Mouse (Mus musculus) liver, embryonic 14.5 days (tissue): ENCODE measurements at regions not wholly inside any gene's neighbourhood (a gene's known extent, or its start where the extent isn't known, plus 50 kb on each side); places are given as distances from the start of the nearest gene placed in this dataset.

Source experiments
- ATAC-seq: fragments of 200-750 bp; cut with Nextera tagmentation; 2 replicates; pipeline ENCODE4 v1.8.0; 2017; ENCODE audit warnings: moderate number of reproducible peaks, mild to moderate bottlenecking, moderate library complexity; ENCODE audit not compliant: insufficient read depth
- DNase-seq, 3 experiments: peaks; one replicate each; pipeline ENCODE4 v3.0.0-alpha.2; 2012 to 2013; ENCODE audit warnings: low read depth in 3 of 3, low spot score in 3 of 3
- H3K27ac ChIP-seq: fragments of 300-500 bp; sonication (generic); 2 replicates; pipeline ENCODE4 v1.5.1; 2014; ENCODE audit warnings: moderate library complexity, mild to moderate bottlenecking, control low read depth, inconsistent platforms
- H3K27me3 ChIP-seq: fragments of 300-500 bp; sonication (generic); 2 replicates; pipeline ENCODE4 v1.6.1; 2014; ENCODE audit warnings: mild to moderate bottlenecking, low read length, moderate library complexity; ENCODE audit not compliant: control insufficient read depth, insufficient read depth
- H3K36me3 ChIP-seq: fragments of 300-500 bp; sonication (generic); replicated peaks from 2 replicates; pipeline ENCODE4 v1.6.1; 2014; ENCODE audit warnings: low read depth; ENCODE audit not compliant: control insufficient read depth, insufficient read depth
- H3K4me1 ChIP-seq, 2 experiments: fragments of 200-500 bp in 1 of 2; fragments of 300-500 bp in 1 of 2; sonication (generic) in 1 of 2; replicated peaks; 2 replicates each; pipeline ENCODE4 v1.6.1; 2012 to 2014; ENCODE audit warnings: antibody characterized with exemption in 1 of 2, inconsistent platforms in 1 of 2, low read length in 1 of 2; ENCODE audit not compliant: control insufficient read depth in 2 of 2, insufficient read depth in 2 of 2
- H3K4me2 ChIP-seq: fragments of 300-500 bp; sonication (generic); 2 replicates; pipeline ENCODE4 v1.6.1; 2014; ENCODE audit warnings: low read depth, mild to moderate bottlenecking, control low read depth, moderate library complexity
- H3K4me3 ChIP-seq, 2 experiments: fragments of 200-500 bp in 1 of 2; fragments of 300-500 bp in 1 of 2; sonication (generic) in 1 of 2; 2 replicates each; pipeline ENCODE4 v1.5.1; 2012 to 2014; ENCODE audit warnings: low read depth in 2 of 2, low read length in 2 of 2, mild to moderate bottlenecking in 2 of 2, control low read depth in 1 of 2, inconsistent platforms in 1 of 2, moderate library complexity in 1 of 2; ENCODE audit not compliant: insufficient read depth in 1 of 2
- H3K9ac ChIP-seq: fragments of 300-500 bp; sonication (generic); replicated peaks from 2 replicates; pipeline ENCODE4 v1.6.1; 2014; ENCODE audit warnings: mild to moderate bottlenecking, control low read depth, moderate library complexity
- H3K9me3 ChIP-seq: fragments of 300-500 bp; sonication (generic); 2 replicates; pipeline ENCODE4 v1.6.1; 2016; ENCODE audit warnings: low read length, mixed read lengths; ENCODE audit not compliant: control insufficient read depth
- CTCF ChIP-seq: IDR thresholded peaks from 2 replicates; pipeline ENCODE4 v1.5.1; 2016; ENCODE audit warnings: antibody characterized with exemption, low read depth, control low read depth
- EP300 ChIP-seq: IDR thresholded peaks from 2 replicates; pipeline ENCODE4 v1.6.1; 2016; ENCODE audit warnings: antibody characterized with exemption, low read depth
- WGBS: fragments of 180-500 bp; shearing (Covaris S2); extraction: QIAGEN DNeasy Blood & Tissue Kit; methylation state at CpG from one replicate; pipeline ENCODE4 v1.1.7; 2014; ENCODE audit not compliant: insufficient replicate concordance; 5-methylcytosine and 5-hydroxymethylcytosine counted together

GRCm38 (mm10) chr8:113916649-113917048 is 68.1 kb upstream of the Adamts18 start:
- Histone ChIP-seq H3K4me3 (no peak overlapping the region), H3K4me1 (no peaks in the 10 kb centered on the region), H3K27me3 (no peaks in the 10 kb centered on the region), H3K4me2 (no peak overlapping the region), H3K9me3 (no peaks in the 10 kb centered on the region), H3K9ac (no peak overlapping the region), H3K36me3 (no peaks in the 10 kb centered on the region), H3K27ac (no peak overlapping the region)
- TF ChIP-seq EP300 (no peak), CTCF (no peak)
- 52% methylated on average over 3 of the region's 3 CpGs for WGBS
- ATAC-seq: no peak
- DNase-seq: no peak

DNA sequence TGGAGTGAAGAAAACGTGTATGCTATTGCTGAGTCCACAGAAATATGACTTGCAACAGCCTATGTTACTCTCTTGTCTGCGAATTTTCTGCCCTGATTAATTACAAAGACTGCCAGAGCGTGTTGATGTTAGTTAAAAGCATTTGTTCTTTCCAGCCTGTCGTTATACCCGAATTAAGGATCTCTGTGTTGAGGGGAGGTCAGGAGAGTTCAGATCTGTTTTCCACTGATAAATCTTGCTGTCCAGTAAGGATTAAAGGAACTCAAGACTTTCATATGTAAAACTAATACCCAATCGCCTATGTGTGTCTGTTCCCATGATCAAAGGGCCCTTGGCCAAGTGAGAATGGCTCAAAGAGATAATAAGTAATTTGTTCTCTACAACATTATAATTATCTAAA is 68.7 kb upstream of the Adamts18 start:
- no peak overlapping the region for H3K4me2 ChIP-seq
- no peaks in the 10 kb centered on the region for H3K4me1 ChIP-seq
- no peak overlapping the region for H3K9ac ChIP-seq
- H3K27me3 ChIP-seq: no peaks in the 10 kb centered on the region
- no peak overlapping the region for H3K27ac ChIP-seq
- no peak for DNase-seq
- TF ChIP-seq CTCF (no peak), EP300 (no peak)
- H3K36me3 ChIP-seq: no peaks in the 10 kb centered on the region
- H3K4me3 ChIP-seq: no peak overlapping the region
- WGBS: 33% methylated on average over 6 of the region's 6 CpGs
- H3K9me3 ChIP-seq: no peaks in the 10 kb centered on the region
- ATAC-seq: no peak

DNA sequence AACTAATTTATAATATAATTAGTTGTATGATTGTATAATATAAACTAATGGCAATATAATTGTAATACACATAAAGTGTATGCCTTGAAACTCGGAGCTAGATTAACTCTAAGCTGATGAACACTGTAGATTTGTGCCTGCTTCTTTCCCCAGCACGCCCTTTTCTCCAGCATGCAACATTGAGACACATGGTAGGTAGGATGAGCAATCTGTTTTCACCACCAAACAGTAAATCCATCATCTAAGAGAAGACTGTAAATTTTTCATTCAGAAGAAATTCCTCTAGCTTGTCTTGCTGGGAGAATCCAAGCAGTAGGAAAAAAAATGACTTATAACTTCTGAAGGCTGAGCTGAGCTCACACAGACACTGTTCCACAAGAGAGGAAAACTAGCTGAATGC is 71.8 kb upstream of the Adamts18 start:
- WGBS: 31% methylated on average over 2 of the region's 2 CpGs
- Histone ChIP-seq H3K36me3 (no peaks in the 10 kb centered on the region), H3K4me1 (no peaks in the 10 kb centered on the region), H3K9ac (no peak overlapping the region), H3K27ac (no peak overlapping the region), H3K9me3 (no peaks in the 10 kb centered on the region), H3K4me3 (no peak overlapping the region), H3K4me2 (no peak overlapping the region), H3K27me3 (no peaks in the 10 kb centered on the region)
- ATAC-seq (no peak), DNase-seq (no peak)
- TF ChIP-seq CTCF: no peak

DNA sequence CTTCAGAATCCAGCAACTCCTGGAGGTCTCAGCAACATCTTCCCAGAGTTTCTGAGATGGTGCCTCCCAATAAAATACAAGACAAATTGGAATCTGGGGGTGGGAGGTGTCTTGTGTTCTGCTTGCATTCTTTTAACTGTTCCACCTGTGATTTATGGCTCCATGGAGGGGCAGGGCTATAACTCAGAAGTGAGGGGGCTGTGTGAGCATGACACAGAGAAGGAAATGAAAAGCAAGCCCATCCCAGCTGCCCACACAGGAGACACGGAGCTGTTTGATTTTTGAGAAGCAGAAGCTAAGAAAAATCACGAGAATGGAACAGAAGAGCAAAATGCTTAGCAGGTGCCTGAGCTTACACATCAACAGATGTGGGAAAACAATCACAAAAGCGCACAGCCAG is 74.8 kb upstream of the Adamts18 start:
- no peaks in the 10 kb centered on the region for H3K4me1 ChIP-seq
- ATAC-seq (no peak), DNase-seq (no peak)
- no peaks in the 10 kb centered on the region for H3K36me3 ChIP-seq
- no peak overlapping the region for H3K4me2 ChIP-seq
- no peak overlapping the region for H3K27ac ChIP-seq
- 28% methylated on average over 3 of the region's 3 CpGs for WGBS
- H3K4me3 ChIP-seq: no peak overlapping the region
- H3K9ac ChIP-seq: no peak overlapping the region
- TF ChIP-seq CTCF: no peak
- no peak for TF ChIP-seq EP300
- no peaks in the 10 kb centered on the region for H3K9me3 ChIP-seq
- no peaks in the 10 kb centered on the region for H3K27me3 ChIP-seq

DNA sequence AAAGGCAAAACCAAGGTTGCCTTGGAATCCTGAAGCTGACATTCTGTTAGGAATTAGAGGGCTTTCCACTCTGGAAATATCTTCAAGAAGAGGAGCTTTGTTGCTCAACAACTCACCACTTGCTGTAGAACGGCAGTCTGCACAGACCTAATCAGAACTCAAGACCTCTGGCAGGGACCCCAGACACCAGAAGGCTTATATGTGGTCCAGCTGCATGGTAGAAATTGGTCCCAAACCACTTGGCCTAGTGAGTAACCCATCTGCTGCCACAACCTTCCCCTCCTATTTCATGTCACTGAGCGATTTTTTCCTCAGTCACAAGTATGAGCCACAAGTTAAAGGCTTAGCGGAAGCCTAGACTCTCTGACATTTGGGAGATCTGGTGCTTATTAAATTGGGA is 105.2 kb upstream of the Adamts18 start:
- no peaks in the 10 kb centered on the region for H3K9me3 ChIP-seq
- H3K27ac ChIP-seq: no peak overlapping the region
- ATAC-seq (no peak), DNase-seq (no peak)
- H3K4me2 ChIP-seq: no peak overlapping the region
- H3K9ac ChIP-seq: no peak overlapping the region
- H3K27me3 ChIP-seq: no peaks in the 10 kb centered on the region
- H3K4me1 ChIP-seq: no peaks in the 10 kb centered on the region
- no peak overlapping the region for H3K4me3 ChIP-seq
- no peak for TF ChIP-seq EP300
- TF ChIP-seq CTCF: no peak
- no peaks in the 10 kb centered on the region for H3K36me3 ChIP-seq
- WGBS: 59% methylated on average over 3 of the region's 3 CpGs
